Mouse (Mus musculus): ENCODE results near the gene Mrpl50. TPM values are rescaled to one million over a fixed set of nuclear protein-coding genes. Genes with fewer than 3 reads are reported as not detected.

Gene Mrpl50
- total RNA-seq, 1 experiment from 2014 or later = 38.3 TPM

Other genes starting within 250 kb of the Mrpl50 start
- not detected in 2 replicates for gene Acnat2, start 112.9 kb downstream of the Mrpl50 start, total RNA-seq (2017)
- 0.74 TPM in 1 of 2 replicates, not detected in the other for gene Acnat1, start 47.2 kb downstream of the Mrpl50 start, total RNA-seq (2017)
- gene Baat, start 14.5 kb downstream of the Mrpl50 start, total RNA-seq (2017) = not detected in 2 replicates
- 7.8 and 10.4 TPM in 2 replicates for gene Zfp189, start 83 bp upstream of the Mrpl50 start, total RNA-seq (2017)
- gene Aldob, start 28.5 kb upstream of the Mrpl50 start, total RNA-seq (2017) = not detected in 2 replicates
- 1.6 and 1.9 TPM in 2 replicates for gene Tmem246, start 76.8 kb upstream of the Mrpl50 start, total RNA-seq (2017)
- gene Rnf20, start 110.9 kb upstream of the Mrpl50 start, total RNA-seq (2017) = 164 and 171 TPM in 2 replicates
- not detected in 2 replicates for gene Ppp3r2, start 160.9 kb upstream of the Mrpl50 start, total RNA-seq (2017)